In the genomic region with DNA sequence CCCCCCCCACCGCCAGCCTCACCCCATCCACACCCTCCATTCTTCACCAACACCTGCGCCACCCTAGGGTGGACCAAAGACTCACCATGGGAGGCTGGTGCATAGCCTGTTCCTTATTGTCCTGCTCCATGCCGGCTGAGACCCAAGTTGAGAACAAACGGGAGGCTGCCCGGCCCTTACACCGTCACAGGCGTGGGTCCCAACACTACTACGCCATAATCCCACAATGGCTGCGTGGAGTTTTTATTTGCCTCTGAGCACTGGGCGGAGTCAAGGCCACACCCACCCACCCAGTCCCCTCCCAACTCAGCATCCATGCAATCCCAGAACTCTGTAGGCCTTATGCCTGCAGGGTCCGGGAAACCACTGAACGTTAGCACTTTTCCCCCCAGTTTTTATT, we compare ENCODE assay signal across 28 mouse cellular contexts. TPM values are rescaled to one million over a fixed set of nuclear protein-coding genes. Genes with fewer than 3 reads are reported as not detected.
"Had no signal": no experiment of that assay in that cellular context is flagged by ENCODE, and none has a peak within 500 bp of the region (broad histone marks: within the 10 kb centered on the region; RNA-seq: fewer than 3 reads in every experiment).

A gene (minus strand): TSS at position 233 of the 400 bp plus-strand sequence.

- H3K4me2 ChIP-seq: kidney, embryonic 15.5 days; limb, embryonic 12.5 days; limb, embryonic 15.5 days; liver, embryonic 11.5 days; liver, embryonic 15.5 days; lung, embryonic 15.5 days; midbrain, embryonic 13.5 days had no signal

- H3K36me3 ChIP-seq: kidney, embryonic 15.5 days; limb, embryonic 12.5 days; limb, embryonic 15.5 days; liver, embryonic 15.5 days; lung, embryonic 15.5 days; midbrain, embryonic 10.5 days; midbrain, embryonic 13.5 days had no signal

- H3K9ac ChIP-seq: kidney, embryonic 15.5 days; limb, embryonic 12.5 days; limb, embryonic 15.5 days; liver, embryonic 15.5 days; lung, embryonic 15.5 days; midbrain, embryonic 13.5 days had no signal

- H3K9me3 ChIP-seq: kidney, embryonic 15.5 days; limb, embryonic 12.5 days; limb, embryonic 15.5 days; liver, embryonic 15.5 days; lung, embryonic 15.5 days; megakaryocyte, embryonic 14.5 days; midbrain, embryonic 10.5 days; midbrain, embryonic 13.5 days had no signal

- ATAC-seq: midbrain, embryonic 13.5 days; midbrain, embryonic 16.5 days had no signal

- H3K27ac ChIP-seq: kidney, embryonic 15.5 days; left cerebral cortex, adult 2 months; limb, embryonic 12.5 days; limb, embryonic 15.5 days; liver, embryonic 15.5 days; lung, embryonic 15.5 days; midbrain, embryonic 10.5 days; midbrain, embryonic 13.5 days had no signal

- H3K27me3 ChIP-seq: kidney, embryonic 15.5 days; limb, embryonic 12.5 days; limb, embryonic 15.5 days; liver, embryonic 15.5 days; lung, embryonic 15.5 days; midbrain, embryonic 13.5 days had no signal

- H3K4me1 ChIP-seq: kidney, embryonic 15.5 days; limb, embryonic 12.5 days; limb, embryonic 15.5 days; liver, embryonic 15.5 days; lung, embryonic 15.5 days; megakaryocyte, embryonic 14.5 days; midbrain, embryonic 10.5 days; midbrain, embryonic 13.5 days had no signal

- DNase-seq: kidney, adult 11 months; kidney, adult 8-10 months; kidney, postnatal 10 days; kidney, postnatal 36 days; layer of hippocampus, postnatal 36 days; left cerebral cortex, postnatal 4 days; lung, adult 18-20 months; lung, postnatal 10 days; lung, postnatal 36 days; thymus, adult 2 months; thymus, postnatal 14 days; thymus, postnatal 4 days had no signal

- H3K4me3 ChIP-seq: kidney, embryonic 15.5 days; left cerebral cortex, adult 2 months; limb, embryonic 12.5 days; limb, embryonic 15.5 days; liver, embryonic 15.5 days; lung, embryonic 15.5 days; megakaryocyte, embryonic 14.5 days; midbrain, embryonic 10.5 days; midbrain, embryonic 13.5 days had no signal

RNA-seq across cellular contexts. Expression of the gene that starts here (rescaled TPM):
- total RNA-seq: layer of hippocampus, postnatal 36 days; left cerebral cortex, adult 2 months; left cerebral cortex, postnatal 14 days; left cerebral cortex, postnatal 4 days had no signal
- polyA plus RNA-seq: kidney, embryonic 15.5 days; limb, embryonic 12.5 days; limb, embryonic 15.5 days; liver, embryonic 11.5 days; liver, embryonic 15.5 days; lung, embryonic 15.5 days; midbrain, embryonic 10.5 days; midbrain, embryonic 13.5 days; midbrain, embryonic 16.5 days; neural tube, embryonic 11.5 days; neural tube, embryonic 14.5 days; small intestine, adult 2 months; spleen, adult 2 months; thymus, adult 2 months had no signal
